Mouse (Mus musculus): ENCODE results near the gene Tomm34.

Tomm34 gene

DNA sequence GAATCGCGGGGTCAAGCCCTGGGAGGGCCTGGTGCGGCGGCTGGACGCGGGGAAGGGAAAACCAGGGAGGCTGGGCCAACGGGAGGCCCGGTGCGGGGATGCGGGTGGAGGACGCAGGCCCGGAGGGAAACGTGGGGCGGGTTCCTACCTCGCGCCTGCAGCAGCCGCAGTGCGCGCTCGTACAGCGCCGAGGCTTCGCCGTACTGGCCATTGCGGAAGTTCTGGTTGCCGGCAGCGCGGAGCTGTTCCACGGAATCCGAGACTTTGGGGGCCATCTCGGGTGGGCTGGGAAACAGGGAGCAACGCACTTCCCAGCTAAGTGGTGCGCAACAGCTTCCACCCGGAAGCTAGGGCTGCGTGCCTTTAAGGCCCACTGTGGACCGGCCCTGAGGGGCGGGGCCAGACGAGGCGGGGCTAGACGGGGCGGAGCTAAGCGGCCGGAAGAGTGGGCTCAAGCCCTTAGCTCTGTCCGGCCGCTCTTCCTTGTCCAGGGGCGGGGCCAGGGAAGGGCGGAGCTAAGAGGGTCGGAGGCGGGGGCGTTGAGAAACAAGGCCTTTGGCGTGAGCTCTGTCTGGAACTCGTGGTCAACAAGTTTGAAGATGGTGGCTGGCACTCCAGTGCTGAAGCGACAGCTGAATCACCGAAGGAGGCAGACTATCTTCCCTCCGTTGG is at the start of gene Tomm34:
Gene Tomm34, minus strand, starts transcription at position 405 of the 672 bp plus-strand sequence.
- DNase-seq (ENCODE audit: low spot score in 2 of 2), result peak; percentile 79 to 81

DNA sequence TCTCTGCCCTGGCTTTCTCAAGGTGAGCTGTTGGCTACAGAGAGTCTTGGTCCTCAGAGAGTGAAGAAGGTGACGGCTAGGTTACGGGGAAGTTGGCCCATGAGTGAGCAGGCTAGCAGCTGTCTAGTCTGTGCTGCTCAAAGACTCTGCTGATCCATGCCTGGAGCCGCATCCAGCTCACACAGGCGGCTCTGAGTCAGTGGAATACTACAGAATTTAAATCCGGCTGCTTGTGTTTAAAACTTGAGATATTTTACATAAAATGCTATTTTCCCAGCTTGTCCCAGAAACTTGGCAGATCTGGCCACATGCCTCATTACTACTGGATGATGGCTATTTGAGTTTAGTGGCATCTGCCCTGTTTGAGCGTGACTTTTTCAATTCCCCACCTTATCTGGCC is 48.5 kb upstream of the Tomm34 start:
- DNase-seq (ENCODE audit: low spot score in 2 of 2), result peak in 1 of 2 experiments; percentile 38

DNA sequence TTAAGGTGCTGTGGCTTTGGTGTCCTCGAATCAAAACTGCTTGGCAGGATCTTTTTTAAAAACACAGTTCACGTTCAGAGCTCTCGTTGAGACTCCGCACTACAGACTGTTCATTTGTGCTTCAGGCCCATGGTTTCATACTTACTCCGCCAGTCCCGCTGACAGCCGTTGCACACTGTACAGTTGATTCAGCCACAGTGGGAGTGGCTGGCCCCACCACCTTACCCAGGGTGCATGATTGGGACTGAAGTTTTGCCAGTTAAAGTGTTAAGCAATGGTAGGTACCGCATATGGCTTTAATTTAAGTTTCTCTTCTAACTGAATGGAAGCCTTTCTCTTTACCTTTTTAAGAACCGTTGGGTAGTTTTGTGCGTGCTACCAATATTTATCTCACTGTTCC is 44.6 kb upstream of the Tomm34 start:
- DNase-seq (ENCODE audit: low spot score in 2 of 2), result no peak

DNA sequence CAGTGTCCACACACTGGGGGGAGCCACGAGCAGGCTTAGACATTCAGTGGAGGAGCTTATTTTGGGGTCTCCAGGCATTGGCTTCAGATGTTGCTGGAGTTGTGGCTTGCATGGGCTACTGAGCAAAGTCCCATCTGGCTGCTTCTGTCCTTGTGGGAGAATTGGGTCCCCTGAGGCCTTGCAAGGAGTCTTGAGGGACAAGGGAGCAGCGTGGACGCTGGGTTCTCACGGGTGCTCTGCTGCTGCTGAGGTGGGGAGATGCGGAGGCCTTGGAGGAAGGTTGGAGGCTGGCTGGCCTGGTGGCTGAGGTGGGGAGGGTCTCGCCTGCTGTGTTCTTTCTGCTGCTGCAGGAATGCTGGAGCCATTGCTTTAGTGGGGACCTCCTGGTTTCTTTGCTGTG is 43.1 kb upstream of the Tomm34 start:
- DNase-seq (ENCODE audit: low spot score in 2 of 2), result no peak

DNA sequence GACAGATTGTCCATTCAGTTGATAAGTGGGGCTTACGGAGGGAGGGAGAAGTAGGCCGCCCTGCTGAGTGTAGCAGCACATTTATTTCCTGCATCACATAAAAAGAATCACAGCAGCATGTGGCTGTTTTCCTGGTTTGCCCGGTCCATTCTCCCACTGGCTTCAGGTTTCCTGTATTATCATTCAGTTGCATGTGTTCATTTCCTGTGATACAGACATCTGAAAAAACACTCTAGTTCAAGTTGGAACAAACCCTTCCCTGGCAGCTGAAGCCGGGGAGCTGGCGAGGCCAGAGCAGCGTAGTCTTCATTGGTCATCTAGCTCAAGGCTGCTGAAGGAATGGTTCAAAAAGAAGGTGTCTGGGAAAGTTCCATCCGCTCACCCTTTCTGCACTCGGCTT is 40.6 kb upstream of the Tomm34 start:
- DNase-seq (ENCODE audit: low spot score in 2 of 2), result no peak

DNA sequence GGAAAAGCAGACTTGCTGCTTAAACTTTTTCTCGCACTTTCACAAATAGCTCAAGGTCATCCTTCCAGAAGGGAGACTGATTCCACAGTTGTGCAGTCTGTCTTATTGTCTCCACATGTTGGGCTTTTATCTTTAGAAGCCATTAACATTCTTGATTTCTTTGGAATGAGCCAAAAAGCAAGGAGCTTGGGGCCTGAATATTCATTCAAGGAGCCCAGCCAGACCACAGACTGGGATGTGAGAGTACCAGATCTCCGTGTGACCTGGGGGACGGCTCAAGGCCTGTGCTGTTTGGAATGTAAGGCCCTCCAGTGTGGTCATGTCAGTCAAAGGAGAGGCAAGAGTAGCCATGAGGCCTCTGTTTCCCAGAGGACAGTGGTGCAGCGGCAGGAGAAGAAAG is 37.5 kb upstream of the Tomm34 start:
- DNase-seq (ENCODE audit: low spot score in 2 of 2), result no peak

DNA sequence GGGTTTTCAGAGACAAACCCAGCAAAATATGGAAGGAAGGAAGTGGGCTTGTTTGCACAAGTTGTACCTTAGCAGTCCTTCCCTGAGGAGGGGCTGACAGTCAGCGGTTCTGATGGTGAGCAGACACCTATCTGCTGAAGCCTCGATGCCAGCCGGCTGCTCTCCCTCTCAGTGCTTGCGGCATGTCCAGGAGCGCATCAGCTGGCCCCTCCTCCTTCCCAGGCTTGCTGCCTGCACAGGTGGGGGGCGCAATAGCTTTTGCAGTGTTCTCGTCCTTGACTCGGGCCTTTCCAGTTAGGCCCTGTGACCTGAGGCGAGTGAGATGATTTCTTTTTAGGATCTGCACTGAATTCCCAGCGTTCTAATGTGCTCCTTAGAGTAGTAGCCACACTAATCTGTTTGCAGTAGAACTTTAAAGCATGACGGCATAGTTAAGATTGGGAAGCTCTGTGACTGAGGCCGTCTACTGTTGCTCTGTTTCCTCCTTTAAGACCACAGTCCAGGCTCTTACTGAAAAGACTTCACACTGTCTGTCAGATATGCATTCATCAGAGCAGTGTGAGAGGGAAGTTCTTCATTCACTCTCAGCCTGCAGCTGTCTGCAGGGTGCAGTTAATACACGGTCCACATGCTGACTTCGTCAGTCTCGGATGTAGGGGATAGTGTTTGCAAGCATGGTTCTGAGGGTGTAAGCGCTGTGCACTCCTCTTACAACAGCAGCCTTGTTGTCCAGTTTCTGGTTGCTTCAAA is 36.3 kb upstream of the Tomm34 start:
- no peak for DNase-seq (ENCODE audit: low spot score in 2 of 2)

DNA sequence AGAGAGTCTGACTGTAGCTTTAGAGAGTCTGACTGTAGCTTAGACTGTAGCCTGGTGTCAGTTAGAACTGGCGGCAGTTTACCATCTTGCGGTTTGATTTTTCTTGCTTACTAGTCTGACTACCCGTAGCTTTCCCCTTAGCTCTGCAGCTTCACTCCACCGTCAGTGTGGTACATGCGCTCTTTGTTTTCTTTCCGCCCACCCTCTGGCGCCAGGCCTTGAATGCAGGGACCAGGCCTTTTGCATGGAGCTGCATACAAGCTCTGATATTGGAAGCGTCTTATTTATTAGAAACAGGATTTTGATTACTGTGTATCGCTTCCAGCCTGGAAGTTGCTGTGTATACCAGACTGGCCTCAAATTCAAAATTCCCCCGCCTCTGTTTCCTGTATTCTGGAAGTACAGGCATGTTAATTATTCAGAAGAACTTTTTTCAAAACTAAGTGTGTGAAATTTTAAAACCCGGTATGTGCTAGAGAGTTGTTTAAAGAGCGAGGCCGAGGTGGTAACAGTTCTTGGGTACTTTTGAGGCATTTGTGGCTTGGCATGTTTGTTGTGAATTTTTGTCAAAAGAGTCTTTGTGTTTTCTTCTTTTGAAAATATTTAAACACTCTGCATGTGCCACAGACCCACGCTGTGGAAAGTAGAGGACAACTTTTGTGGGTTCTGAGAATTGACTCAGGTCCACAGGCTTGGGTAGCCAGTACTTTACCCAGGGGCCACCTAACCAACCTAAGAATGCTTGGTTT is 35.5 kb upstream of the Tomm34 start:
- no peak for DNase-seq (ENCODE audit: low spot score in 2 of 2)

DNA sequence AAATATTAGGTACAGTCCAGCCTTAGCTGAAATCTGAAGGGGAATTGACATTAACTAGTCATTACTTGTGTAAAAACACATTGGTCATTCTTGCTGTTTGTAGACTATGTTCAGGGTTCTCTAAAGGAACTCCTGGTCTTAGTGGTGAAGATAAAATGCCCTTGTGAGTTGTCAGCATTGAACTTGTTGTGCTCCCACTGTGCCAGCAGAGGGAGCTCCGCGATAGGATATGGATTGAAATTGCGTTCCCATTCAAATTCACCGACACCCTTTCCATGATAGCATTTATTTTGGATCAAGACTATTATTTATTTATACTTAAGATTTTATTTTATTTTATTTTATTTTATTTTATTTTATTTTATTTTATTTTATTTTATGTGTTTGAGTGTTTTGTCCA is 32.5 kb upstream of the Tomm34 start:
- DNase-seq (ENCODE audit: low spot score in 2 of 2), result peak; percentile 36 to 51

DNA sequence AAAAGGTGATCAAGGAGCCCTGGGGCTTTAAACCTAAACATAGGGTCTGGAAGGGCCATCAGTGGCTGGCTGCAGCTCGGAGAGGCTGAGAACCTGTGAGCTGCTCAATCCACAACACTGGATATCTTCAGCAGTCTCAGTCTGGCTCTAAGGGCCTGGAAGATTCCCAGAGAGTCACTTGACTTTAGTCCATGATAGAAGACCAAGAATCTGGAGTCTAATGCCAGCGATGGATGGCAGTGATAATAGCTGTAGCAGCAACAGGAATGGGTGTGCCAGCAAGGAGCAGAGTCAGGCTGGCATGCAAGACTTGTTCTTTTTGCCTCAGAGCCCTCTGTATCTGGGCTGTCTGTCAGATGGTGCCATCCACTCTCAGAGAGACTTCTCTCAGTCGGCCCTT is 31.4 kb upstream of the Tomm34 start:
- no peak for DNase-seq (ENCODE audit: low spot score in 2 of 2)

DNA sequence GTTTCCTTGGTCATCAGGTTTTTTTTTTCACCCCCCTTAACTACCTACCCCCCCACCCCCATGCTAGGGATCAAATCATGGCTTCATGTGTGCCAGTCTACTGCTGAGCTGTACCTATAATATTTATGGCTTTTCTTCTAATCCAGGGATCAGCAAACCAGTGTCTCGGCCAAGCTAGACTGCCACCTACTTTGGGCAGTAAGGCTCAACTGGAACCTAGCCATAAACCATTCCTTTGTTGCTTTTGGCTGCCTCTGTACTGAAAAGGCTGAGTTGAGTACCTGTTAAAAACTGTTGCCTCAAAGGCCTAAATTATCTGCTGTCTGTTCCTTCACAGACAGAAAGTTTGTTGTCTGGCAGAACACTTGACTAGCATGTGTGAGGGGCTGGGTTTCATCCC is 31.0 kb upstream of the Tomm34 start:
- DNase-seq (ENCODE audit: low spot score in 2 of 2), result no peak

DNA sequence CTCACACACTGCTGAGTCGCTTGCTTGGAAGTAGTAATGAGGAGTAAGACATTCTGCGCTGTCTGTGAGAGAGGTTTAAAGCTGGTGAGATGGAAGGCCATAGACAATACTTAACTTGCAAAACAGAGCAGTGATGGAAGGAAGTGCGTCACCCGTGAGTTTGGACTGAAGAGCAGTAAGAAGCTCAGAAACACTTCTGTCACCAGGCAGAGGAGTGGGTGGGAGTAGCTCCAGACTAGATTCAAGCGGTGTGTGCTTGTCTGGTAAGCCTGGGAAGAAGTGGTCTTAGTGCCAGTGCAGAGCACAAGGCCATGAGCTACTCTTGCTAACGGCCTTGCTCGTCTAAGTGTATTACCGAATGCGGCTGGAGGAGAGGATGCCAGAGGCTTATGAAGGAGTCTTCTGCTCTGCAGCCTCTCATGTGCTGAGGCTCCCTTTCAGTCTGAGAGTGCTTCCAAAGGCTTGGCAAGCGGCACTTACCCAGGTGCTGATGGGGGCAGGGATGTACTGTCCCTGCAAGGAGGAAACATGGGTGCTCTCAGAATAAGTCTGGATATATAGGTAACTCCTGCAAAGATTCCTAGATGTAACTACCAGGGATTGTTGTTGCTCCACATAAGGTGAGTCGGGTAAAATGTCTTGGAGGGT is 27.8 kb upstream of the Tomm34 start:
- peak; percentile 37 to 48 for DNase-seq (ENCODE audit: low spot score in 2 of 2)

DNA sequence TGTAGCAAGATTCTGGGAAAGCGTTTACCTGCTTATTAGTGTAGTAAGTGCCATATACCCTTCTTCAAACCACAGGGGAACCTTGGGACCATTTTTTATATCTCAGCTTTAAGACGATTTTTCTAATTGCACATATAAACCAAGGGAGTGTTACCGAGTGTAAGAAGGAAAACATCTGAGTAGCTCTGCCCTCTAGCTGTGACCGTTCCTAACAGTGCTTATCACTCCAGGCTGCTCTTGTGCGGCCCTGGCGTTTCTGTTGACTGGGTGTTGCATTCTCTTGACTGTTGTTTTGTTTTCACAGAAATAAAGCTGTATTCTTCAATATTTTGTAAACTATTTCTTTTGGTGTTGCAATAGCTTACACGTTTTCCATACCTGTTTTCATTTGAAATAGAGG is 23.2 kb upstream of the Tomm34 start:
- DNase-seq (ENCODE audit: low spot score in 2 of 2), result no peak

DNA sequence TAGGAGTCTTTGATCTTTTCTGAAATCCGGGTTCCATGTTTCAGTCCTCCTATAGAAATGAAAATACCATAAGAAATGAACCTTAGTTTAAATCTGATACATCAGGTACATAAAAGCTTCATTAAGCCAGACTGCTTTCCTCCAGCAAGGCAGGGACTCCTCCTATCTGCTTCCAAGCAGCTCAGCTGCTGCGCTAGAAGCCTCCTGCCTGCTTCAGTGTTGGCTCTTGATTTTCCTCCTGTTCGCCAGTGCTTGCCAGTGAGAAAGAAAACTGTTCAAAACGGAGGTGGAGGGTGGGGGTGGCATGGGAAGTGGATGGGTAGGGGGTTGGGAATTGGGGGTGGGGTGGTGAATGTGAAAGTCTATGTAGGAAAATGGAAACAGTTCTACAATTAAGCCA is 18.5 kb upstream of the Tomm34 start:
- no peak for DNase-seq (ENCODE audit: low spot score in 2 of 2)

DNA sequence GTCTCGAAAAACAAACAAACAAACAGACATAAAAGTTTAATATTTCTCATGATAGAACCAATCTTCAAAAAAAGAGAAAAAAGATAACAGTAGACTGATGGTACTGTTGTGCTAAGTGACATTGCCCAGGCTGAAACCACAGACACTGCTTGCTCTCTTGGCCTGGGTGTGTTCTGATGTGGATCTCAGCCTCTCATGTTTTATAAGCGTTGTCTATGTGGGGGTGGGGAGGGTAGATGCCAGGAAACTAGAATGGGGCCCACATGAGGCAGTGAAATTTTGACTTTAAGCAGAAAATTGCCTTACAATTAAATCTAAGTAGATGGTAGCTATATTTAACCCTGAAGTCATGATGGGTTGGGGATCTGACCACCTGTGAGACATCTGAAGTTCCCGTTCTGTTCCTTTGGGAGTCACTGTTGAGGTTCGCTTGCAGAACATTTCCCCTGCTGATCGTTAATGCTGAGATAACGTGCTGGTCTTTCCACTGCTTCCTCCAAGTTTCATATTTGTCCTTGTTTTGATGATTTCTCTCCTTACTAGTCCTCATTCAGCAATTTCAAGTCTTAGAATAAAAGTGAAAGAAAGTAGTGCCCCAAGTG is 16.5 kb upstream of the Tomm34 start:
- no peak for DNase-seq (ENCODE audit: low spot score in 2 of 2)

DNA sequence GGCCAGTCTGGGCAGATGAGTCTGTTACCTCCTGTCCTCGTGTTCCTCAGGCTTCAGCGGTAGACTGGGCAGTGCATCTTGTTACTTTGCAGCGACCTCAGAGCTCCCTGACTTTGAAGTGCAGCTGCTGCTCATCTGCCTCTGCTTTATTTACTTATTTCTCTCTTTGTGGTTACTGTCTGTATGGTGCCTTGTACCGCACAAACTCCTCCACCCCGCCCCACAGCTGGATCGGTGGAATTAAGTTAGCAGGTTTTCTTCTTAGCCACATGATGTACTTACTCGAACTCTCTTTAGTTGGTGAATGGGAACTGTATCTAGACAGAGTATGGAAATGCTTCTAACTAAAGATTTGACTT is 13.4 kb upstream of the Tomm34 start:
- DNase-seq (ENCODE audit: low spot score in 2 of 2), result no peak

DNA sequence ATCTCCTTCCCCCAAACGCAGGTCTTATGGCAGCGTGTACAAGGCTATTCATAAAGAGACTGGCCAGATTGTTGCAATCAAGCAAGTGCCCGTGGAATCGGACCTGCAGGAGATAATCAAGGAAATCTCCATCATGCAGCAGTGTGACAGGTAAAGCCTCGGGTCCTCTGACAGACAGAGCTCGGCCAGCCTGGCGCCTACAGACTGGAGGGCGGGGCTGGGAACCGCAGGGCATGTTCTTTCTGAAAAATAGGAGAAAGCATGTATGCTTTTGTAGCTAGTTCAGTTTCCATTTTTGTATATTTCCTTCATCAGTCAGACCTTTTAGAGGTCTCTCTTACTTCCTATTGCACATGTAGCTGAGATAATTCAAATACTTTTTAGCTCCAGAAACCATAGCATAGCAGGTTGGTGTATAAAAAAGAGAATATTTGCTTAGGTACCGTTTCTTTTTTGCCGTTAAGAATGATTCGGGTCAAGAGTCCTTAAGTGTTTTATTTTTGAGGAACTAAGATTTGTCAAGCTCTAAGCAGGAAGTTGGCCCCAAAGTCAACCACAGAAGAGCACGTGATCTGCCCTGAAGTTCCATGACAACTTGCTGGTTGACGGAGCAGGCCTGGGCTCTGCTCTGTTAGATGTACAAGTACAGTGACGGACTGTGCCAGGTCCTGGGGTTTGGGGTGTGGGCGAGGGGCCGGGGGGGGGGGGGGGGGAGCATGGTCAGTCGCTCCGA is 12.8 kb upstream of the Tomm34 start:
- no peak for DNase-seq (ENCODE audit: low spot score in 2 of 2)

DNA sequence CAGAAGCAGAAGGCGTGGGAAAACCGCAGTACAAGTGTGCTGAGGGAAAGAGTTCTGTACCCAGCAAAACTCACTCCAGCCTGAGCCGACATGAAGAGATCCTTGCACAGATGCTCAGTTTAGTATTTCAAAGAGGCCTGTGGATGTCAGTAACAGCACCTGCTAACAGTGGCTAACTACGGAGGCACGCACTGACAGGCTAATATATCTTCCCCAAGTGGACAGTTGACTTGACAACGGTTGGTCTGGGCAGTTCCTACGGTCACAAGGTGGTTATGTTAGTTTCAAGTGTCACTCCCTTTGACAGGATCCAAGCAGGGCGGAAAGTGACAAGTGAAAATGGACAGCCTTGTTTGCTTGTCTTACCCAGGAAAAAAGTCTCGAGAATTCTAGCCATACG is 11.2 kb upstream of the Tomm34 start:
- DNase-seq (ENCODE audit: low spot score in 2 of 2), result no peak

DNA sequence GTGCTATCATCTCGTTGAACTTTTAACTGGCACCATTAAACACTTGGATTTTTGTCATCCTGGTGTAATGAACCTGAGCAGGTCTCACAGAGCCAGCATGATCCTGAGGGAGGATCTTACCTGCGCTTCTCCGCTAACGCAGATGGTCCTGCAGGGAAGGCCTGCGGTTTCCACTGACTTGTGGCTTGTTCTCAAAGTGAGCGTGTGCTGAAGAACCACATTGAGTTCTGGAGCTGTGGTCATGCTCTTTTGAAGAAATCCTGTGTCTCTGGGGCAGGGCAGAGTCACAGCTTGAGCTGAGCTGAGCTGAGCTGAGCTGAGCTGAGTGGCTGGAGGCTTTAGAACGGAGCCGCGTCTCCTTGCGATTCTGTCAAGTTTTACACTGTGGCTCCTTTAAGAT is 10.6 kb upstream of the Tomm34 start:
- DNase-seq (ENCODE audit: low spot score in 2 of 2), result no peak

DNA sequence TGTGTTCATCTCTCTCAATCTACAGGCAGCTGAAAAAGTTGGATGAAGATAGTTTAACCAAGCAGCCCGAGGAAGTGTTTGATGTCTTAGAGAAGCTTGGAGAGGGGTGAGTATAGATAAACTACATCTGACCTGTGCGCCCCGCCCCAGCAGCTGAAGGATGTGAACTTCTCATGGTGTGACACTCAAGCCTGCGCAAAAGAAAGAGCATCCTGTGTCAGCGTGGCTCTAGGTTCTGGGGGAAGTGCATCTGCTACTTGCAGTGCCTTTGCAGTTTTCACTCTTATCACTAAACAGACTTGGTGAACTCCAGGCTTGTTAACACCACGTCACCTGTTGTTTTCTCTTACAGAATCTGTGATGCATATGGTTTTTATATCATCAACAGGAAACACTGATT is 8.5 kb upstream of the Tomm34 start:
- no peak for DNase-seq (ENCODE audit: low spot score in 2 of 2)

DNA sequence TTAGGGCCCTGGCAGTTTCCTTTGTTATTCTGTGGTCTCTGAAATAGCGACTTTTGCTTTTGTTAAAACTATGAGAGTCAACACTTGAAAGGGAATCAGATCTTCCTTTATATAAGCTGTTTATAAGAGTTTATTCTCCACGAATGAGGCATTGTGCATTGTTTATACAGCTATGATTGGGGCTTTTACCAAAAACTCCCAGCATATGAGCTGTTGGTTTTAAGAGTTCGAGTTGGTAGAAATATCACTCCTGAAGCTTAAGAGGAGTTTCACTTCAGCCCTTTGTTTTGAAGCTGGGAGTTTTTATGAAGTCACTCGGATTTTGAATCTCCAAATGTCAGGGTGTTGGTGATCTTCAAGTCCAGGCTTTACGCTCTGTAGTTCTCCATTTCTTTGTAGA is 6.9 kb upstream of the Tomm34 start:
- no peak for DNase-seq (ENCODE audit: low spot score in 2 of 2)

Measured in right cerebral cortex, postnatal 36 days (tissue).